Mouse (Mus musculus): ENCODE data around the gene Sdc1.

GRCm38 (mm10) chr12:8827014-8827715, 56.0 kb downstream of the Sdc1 start:
- TF ChIP-seq CTCF (IDR thresholded peaks at IDR 0.05; ENCODE audit: low read depth): no peak
- no peak for TF ChIP-seq EP300 (IDR thresholded peaks at IDR 0.05; ENCODE audit: low read depth)
